Comparison of ENCODE assay signal across 8 mouse cellular contexts in genomic region chr17:27028284-27028795, GRCm38 (mm10). TPM values are rescaled to one million over a fixed set of nuclear protein-coding genes. Genes with fewer than 3 reads are reported as not detected.
A peak's percentile ranks its signal among the peaks of the same experiment; 100 is the strongest.
DNase-seq lines count a peak whose midpoint lies in the region; ATAC-seq and TF ChIP-seq lines count a peak whose summit lies in the region.

No protein-coding gene starts in this region.

- peak; percentile 89 for DNase-seq in 416B (ENCODE audit: low read depth)
- peak; percentile 96 for DNase-seq in heart, embryonic 10.5 days (ENCODE audit: low spot score)
- peak; percentile 90 for DNase-seq in liver
- DNase-seq in spleen, postnatal 4 days (ENCODE audit: low spot score in 2 of 2): peak; percentile 91 to 95

- no peaks in the 10 kb centered on the region for H3K9me3 ChIP-seq in embryonic facial prominence, embryonic 15.5 days (replicated peaks)
- H3K9me3 ChIP-seq in heart, embryonic 10.5 days: no peaks in the 10 kb centered on the region
- no peaks in the 10 kb centered on the region for H3K9me3 ChIP-seq in kidney, embryonic 15.5 days (replicated peaks)

- TF ChIP-seq CTCF in bone marrow, adult 2 months (IDR thresholded peaks at IDR 0.05; ENCODE audit: control insufficient read depth, insufficient read depth, low read length): peak; percentile 82

- peak; percentile 75 for ATAC-seq in embryonic facial prominence, embryonic 15.5 days (ENCODE audit: insufficient number of reproducible peaks, low FRiP score, low TSS enrichment, low read depth)
- peak; percentile 78 for ATAC-seq in kidney, embryonic 15.5 days (replicated peaks; ENCODE audit: low FRiP score)
- ATAC-seq in monocyte, adult 5-6 weeks (replicated peaks; ENCODE audit: insufficient number of reproducible peaks, low FRiP score, low TSS enrichment, poor library complexity, severe bottlenecking): peak; percentile 67

- H3K4me2 ChIP-seq in embryonic facial prominence, embryonic 15.5 days (replicated peaks): peak overlapping the region; percentile 79
- H3K4me2 ChIP-seq in kidney, embryonic 15.5 days: peak overlapping the region; percentile 82

- no peaks in the 10 kb centered on the region for H3K27me3 ChIP-seq in embryonic facial prominence, embryonic 15.5 days
- H3K27me3 ChIP-seq in heart, embryonic 10.5 days (ENCODE audit: insufficient read depth, poor library complexity, severe bottlenecking): no peaks in the 10 kb centered on the region
- no peaks in the 10 kb centered on the region for H3K27me3 ChIP-seq in kidney, embryonic 15.5 days

- H3K36me3 ChIP-seq in embryonic facial prominence, embryonic 15.5 days: peaks cover 26% of the 10 kb centered on the region
- peaks cover 31% of the 10 kb centered on the region for H3K36me3 ChIP-seq in heart, embryonic 10.5 days
- peaks cover 31% of the 10 kb centered on the region for H3K36me3 ChIP-seq in kidney, embryonic 15.5 days

- H3K27ac ChIP-seq in bone marrow, adult 2 months (ENCODE audit: control insufficient read depth, insufficient read depth, low read depth, low read length, poor library complexity): peak overlapping the region; percentile 76
- H3K27ac ChIP-seq in embryonic facial prominence, embryonic 15.5 days (replicated peaks): peak overlapping the region; percentile 82
- H3K27ac ChIP-seq in heart, embryonic 10.5 days: peak overlapping the region; percentile 97
- H3K27ac ChIP-seq in kidney, embryonic 15.5 days: peak overlapping the region; percentile 88

- H3K4me1 ChIP-seq in bone marrow, adult 2 months (ENCODE audit: control insufficient read depth, insufficient read depth, low read length): peaks cover 6% of the 10 kb centered on the region
- H3K4me1 ChIP-seq in embryonic facial prominence, embryonic 15.5 days: peaks cover 27% of the 10 kb centered on the region
- peaks cover 33% of the 10 kb centered on the region for H3K4me1 ChIP-seq in heart, embryonic 10.5 days
- H3K4me1 ChIP-seq in kidney, embryonic 15.5 days: peaks cover 26% of the 10 kb centered on the region

- peak overlapping the region; percentile 88 for H3K4me3 ChIP-seq in bone marrow, adult 2 months (replicated peaks; ENCODE audit: control insufficient read depth, low read depth, low read length)
- H3K4me3 ChIP-seq in embryonic facial prominence, embryonic 15.5 days (replicated peaks): peak overlapping the region; percentile 72
- H3K4me3 ChIP-seq in heart, embryonic 10.5 days: peak overlapping the region; percentile 80
- peak overlapping the region; percentile 65 for H3K4me3 ChIP-seq in kidney, embryonic 15.5 days (replicated peaks)

- TF ChIP-seq POLR2A in bone marrow, adult 2 months (IDR thresholded peaks at IDR 0.05; ENCODE audit: borderline replicate concordance, control insufficient read depth, low read depth, low read length): peak; percentile 76

- under 1% methylated on average over 19 of the region's 19 CpGs for WGBS in bone marrow, adult 2 months
- under 1% methylated on average over 19 of the region's 19 CpGs for WGBS in embryonic facial prominence, embryonic 15.5 days
- WGBS in heart, embryonic 10.5 days: under 1% methylated on average over 19 of the region's 19 CpGs
- 1% methylated on average over 19 of the region's 19 CpGs for WGBS in kidney, embryonic 15.5 days

- H3K9ac ChIP-seq in embryonic facial prominence, embryonic 15.5 days: peak overlapping the region; percentile 90
- peak overlapping the region; percentile 92 for H3K9ac ChIP-seq in kidney, embryonic 15.5 days

RNA-seq across cellular contexts. Expression of gene Bak1, which starts 0.5 kb away (rescaled TPM):
- 34.2 and 56.8 TPM in 2 replicates for polyA plus RNA-seq in bone marrow, adult 2 months (2011; ENCODE audit: insufficient read depth, insufficient read length, low replicate concordance, missing spikeins)
- 5.6 and 7.3 TPM in 2 replicates for polyA plus RNA-seq in embryonic facial prominence, embryonic 15.5 days (2015; fragmentation: Nextera tagmentation; extraction: Ambion mirVana)
- polyA plus RNA-seq in heart, embryonic 10.5 days (2016; fragmentation: Nextera tagmentation; extraction: Ambion mirVana): 4.0 and 6.8 TPM in 2 replicates
- polyA plus RNA-seq in kidney, embryonic 15.5 days (2015; fragmentation: Nextera tagmentation; extraction: Ambion mirVana): 7.1 and 8.5 TPM in 2 replicates
- total RNA-seq in monocyte, adult 5-6 weeks (2017): 39.5 to 56.8 TPM (median 45.8 TPM) in 3 replicates

RNA-seq across cellular contexts. Expression of gene Itpr3, which starts 28.8 kb away (rescaled TPM):
- 10.8 and 12.5 TPM in 2 replicates for polyA plus RNA-seq in bone marrow, adult 2 months (2011; ENCODE audit: insufficient read depth, insufficient read length, low replicate concordance, missing spikeins)
- 5.3 TPM in 2 replicates for polyA plus RNA-seq in embryonic facial prominence, embryonic 15.5 days (2015; fragmentation: Nextera tagmentation; extraction: Ambion mirVana)
- polyA plus RNA-seq in heart, embryonic 10.5 days (2016; fragmentation: Nextera tagmentation; extraction: Ambion mirVana): 2.9 TPM in 2 replicates
- polyA plus RNA-seq in kidney, embryonic 15.5 days (2015; fragmentation: Nextera tagmentation; extraction: Ambion mirVana): 7.4 and 8.3 TPM in 2 replicates
- total RNA-seq in monocyte, adult 5-6 weeks (2017): 25.3 to 46.9 TPM (median 28.9 TPM) in 3 replicates

RNA-seq across cellular contexts. Expression of gene Zbtb9, which starts 55.4 kb away (rescaled TPM):
- polyA plus RNA-seq in bone marrow, adult 2 months (2011; ENCODE audit: insufficient read depth, insufficient read length, low replicate concordance, missing spikeins): 6.7 and 10.2 TPM in 2 replicates
- 13.8 and 15.6 TPM in 2 replicates for polyA plus RNA-seq in embryonic facial prominence, embryonic 15.5 days (2015; fragmentation: Nextera tagmentation; extraction: Ambion mirVana)
- 12.5 and 14.6 TPM in 2 replicates for polyA plus RNA-seq in heart, embryonic 10.5 days (2016; fragmentation: Nextera tagmentation; extraction: Ambion mirVana)
- 18.4 and 20.0 TPM in 2 replicates for polyA plus RNA-seq in kidney, embryonic 15.5 days (2015; fragmentation: Nextera tagmentation; extraction: Ambion mirVana)
- total RNA-seq in monocyte, adult 5-6 weeks (2017): 23.5 to 34.2 TPM (median 32.3 TPM) in 3 replicates

Comparison
In these comparisons a context has a peak if more than half of its experiments do, and no peak if none do; other contexts are left out.
1. Peak in every context shown above with its lines: DNase-seq, ATAC-seq, H3K4me3 ChIP-seq and H3K27ac ChIP-seq.